In the genomic region with DNA sequence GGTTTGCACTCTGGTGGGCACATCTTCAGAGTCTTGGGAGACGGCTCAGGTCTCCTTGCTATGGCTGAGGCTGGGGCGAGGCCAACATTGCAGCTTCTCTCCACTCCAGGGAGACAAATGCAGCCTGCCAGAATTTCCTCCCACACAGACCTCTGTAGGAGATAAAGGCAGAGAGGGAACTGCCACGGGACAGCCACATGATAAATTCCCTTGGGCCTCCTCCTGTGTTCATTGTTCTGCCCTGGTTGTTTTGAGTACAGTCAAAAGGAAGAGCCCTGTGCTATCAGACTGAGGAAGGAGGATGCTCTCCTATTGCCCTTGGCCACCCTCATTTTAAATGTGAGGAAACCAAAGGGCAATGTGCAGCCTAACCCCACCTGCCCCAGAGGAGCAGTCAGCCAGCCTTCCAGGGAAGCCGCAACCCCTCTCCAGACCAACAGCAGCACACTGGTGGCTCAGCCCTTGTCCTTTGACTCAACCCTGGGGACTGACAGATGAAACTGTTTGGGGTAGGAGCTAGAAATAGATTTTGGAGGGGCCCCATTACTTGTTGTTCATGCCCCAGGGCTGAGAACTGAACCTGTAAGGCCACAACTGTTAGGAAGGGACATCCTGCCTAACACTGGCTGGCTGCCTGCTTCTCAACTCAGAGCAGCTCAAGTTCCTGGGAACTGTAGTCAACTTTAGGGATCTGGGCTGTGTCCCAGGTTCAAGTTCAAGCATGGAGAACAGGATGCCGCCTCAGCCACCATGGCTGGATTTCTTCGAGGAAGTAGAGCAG, we compare ENCODE assay signal across 8 mouse cellular contexts.
DNase-seq lines count a peak whose midpoint lies in the region; ATAC-seq and TF ChIP-seq lines count a peak whose summit lies in the region.

No protein-coding gene starts in this region.

- peak; percentile 73 for ATAC-seq in liver, embryonic 14.5 days (ENCODE audit: insufficient read depth)

- no peak overlapping the region for H3K9ac ChIP-seq in liver, embryonic 14.5 days (replicated peaks)

- H3K27me3 ChIP-seq in embryonic facial prominence, embryonic 10.5 days (replicated peaks; ENCODE audit: low read depth, poor library complexity, severe bottlenecking): no peaks in the 10 kb centered on the region
- H3K27me3 ChIP-seq in heart, embryonic 10.5 days (ENCODE audit: insufficient read depth, poor library complexity, severe bottlenecking): no peaks in the 10 kb centered on the region
- no peaks in the 10 kb centered on the region for H3K27me3 ChIP-seq in liver, embryonic 14.5 days (ENCODE audit: control insufficient read depth, insufficient read depth, low read length)

- no peak overlapping the region for H3K4me3 ChIP-seq in embryonic facial prominence, embryonic 10.5 days
- H3K4me3 ChIP-seq in heart, embryonic 10.5 days: no peak overlapping the region
- no peak overlapping the region for H3K4me3 ChIP-seq in liver, embryonic 14.5 days (ENCODE audit: insufficient read depth in 1 of 2, low read depth in 2 of 2, low read length in 2 of 2)

- peak overlapping the region; percentile 85 for H3K27ac ChIP-seq in embryonic facial prominence, embryonic 10.5 days (replicated peaks)
- H3K27ac ChIP-seq in heart, embryonic 10.5 days: peak overlapping the region; percentile 85
- no peak overlapping the region for H3K27ac ChIP-seq in liver, embryonic 14.5 days

- H3K4me2 ChIP-seq in liver, embryonic 14.5 days (ENCODE audit: low read depth): no peak overlapping the region

- peaks cover 65% of the 10 kb centered on the region for H3K4me1 ChIP-seq in embryonic facial prominence, embryonic 10.5 days
- peaks cover 71% of the 10 kb centered on the region for H3K4me1 ChIP-seq in heart, embryonic 10.5 days
- peaks cover 5 to 46% of the 10 kb centered on the region in 2 experiments for H3K4me1 ChIP-seq in liver, embryonic 14.5 days (replicated peaks; ENCODE audit: control insufficient read depth in 2 of 2, insufficient read depth in 2 of 2, low read length in 1 of 2)

- no peak for TF ChIP-seq CTCF in liver, embryonic 14.5 days (IDR thresholded peaks at IDR 0.05; ENCODE audit: low read depth)

- no peaks in the 10 kb centered on the region for H3K36me3 ChIP-seq in embryonic facial prominence, embryonic 10.5 days (replicated peaks)
- no peaks in the 10 kb centered on the region for H3K36me3 ChIP-seq in heart, embryonic 10.5 days
- no peaks in the 10 kb centered on the region for H3K36me3 ChIP-seq in liver, embryonic 14.5 days (replicated peaks; ENCODE audit: control insufficient read depth, insufficient read depth, low read depth)

- H3K9me3 ChIP-seq in embryonic facial prominence, embryonic 10.5 days: no peaks in the 10 kb centered on the region
- no peaks in the 10 kb centered on the region for H3K9me3 ChIP-seq in heart, embryonic 10.5 days
- H3K9me3 ChIP-seq in liver, embryonic 14.5 days (ENCODE audit: control insufficient read depth, low read length): no peaks in the 10 kb centered on the region

- 57% methylated on average over 6 of the region's 6 CpGs for WGBS in embryonic facial prominence, embryonic 10.5 days
- 41% methylated on average over 6 of the region's 6 CpGs for WGBS in heart, embryonic 10.5 days
- 32% methylated on average over 6 of the region's 6 CpGs for WGBS in liver, embryonic 14.5 days (ENCODE audit: insufficient replicate concordance)

- peak; percentile 15 for DNase-seq in retina, postnatal 1 day
- DNase-seq in retina, embryonic 14.5 days (ENCODE audit: low spot score): no peak
- DNase-seq in embryonic facial prominence, embryonic 10.5 days (ENCODE audit: low spot score): no peak
- peak; percentile 82 for DNase-seq in heart, embryonic 10.5 days (ENCODE audit: low spot score)
- DNase-seq in kidney, adult 8-10 months: peak; percentile 53 to 76
- DNase-seq in liver, embryonic 14.5 days (ENCODE audit: low read depth in 3 of 3, low spot score in 3 of 3): peak in 2 of 3 experiments; percentile 30 to 35
- peak; percentile 15 to 53 for DNase-seq in right cerebral cortex, postnatal 36 days (ENCODE audit: low spot score in 2 of 2)
- no peak for DNase-seq in thymus, postnatal 25 days

- TF ChIP-seq EP300 in liver, embryonic 14.5 days (IDR thresholded peaks at IDR 0.05; ENCODE audit: low read depth): peak; percentile 50; the same call in 1 of the 2 replicates

Comparison
In these comparisons a context has a peak if more than half of its experiments do, and no peak if none do; other contexts are left out.
1. DNase-seq: peak in retina, postnatal 1 day (single experiment), heart, embryonic 10.5 days (single experiment), kidney, adult 8-10 months (2 of 2), liver, embryonic 14.5 days (2 of 3) and right cerebral cortex, postnatal 36 days (2 of 2); none in retina, embryonic 14.5 days (single experiment), embryonic facial prominence, embryonic 10.5 days (single experiment) and thymus, postnatal 25 days (single experiment).